Mouse (Mus musculus): ENCODE results near the gene Vipas39. TPM values are rescaled to one million over a fixed set of nuclear protein-coding genes. Genes with fewer than 3 reads are reported as not detected.
"Not testable (repeated sequence)": the region's sequence is repeated elsewhere in the genome, so short reads cannot be mapped to it uniquely, and the experiment has no call there.

The Vipas39 gene
- polyA plus RNA-seq, 1 experiment from 2014 or later = 57.8 TPM

DNA sequence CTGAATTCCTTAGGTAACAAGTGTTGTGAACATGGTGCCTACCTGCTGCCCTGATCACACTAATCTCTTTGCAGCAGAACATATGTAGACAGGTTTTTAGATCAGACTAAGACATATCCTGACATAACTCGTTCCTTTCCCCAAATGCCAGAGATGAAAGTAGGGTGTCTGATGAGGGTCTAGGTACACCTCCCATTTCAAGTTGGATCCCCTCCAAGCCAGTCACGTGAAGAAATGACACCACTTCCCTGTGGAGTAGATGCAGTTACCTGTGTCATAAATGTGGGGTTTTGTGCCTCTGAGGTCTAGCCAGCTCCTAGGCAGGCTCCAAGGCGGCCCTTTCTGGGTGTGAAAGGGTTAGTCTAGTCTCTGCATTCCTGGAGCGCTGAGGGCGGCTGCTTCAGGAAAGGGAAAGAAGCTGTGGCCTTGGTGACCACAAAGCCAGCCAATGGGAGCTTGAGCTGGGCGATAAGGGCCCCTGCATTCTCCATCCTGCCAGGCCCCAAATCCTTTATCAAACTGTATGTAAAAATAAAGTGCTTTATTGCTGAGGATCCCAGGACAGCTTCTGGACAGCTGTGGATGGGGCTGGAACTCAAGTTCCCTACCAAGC is 12.2 kb upstream of the Vipas39 start:
- Histone ChIP-seq H3K4me1 (ENCODE audit: control insufficient read depth, insufficient read depth, low read length) (no peaks in the 10 kb centered on the region), H3K4me3 (ENCODE audit: low read depth, low read length) (no peak overlapping the region), H3K27me3 (ENCODE audit: control insufficient read depth, insufficient read depth, low read length) (no peaks in the 10 kb centered on the region), H3K4me2 (ENCODE audit: low read depth, severe bottlenecking) (no peak overlapping the region), H3K27ac (replicated peaks; ENCODE audit: low read depth, low read length) (no peak overlapping the region), H3K36me3 (ENCODE audit: control insufficient read depth, insufficient read depth, low read length) (peaks cover 13% of the 10 kb centered on the region), H3K9ac (ENCODE audit: low read length) (no peak overlapping the region), H3K9me3 (ENCODE audit: control insufficient read depth, low read length) (no peaks in the 10 kb centered on the region)
- DNase-seq (ENCODE audit: low spot score) = no peak
- WGBS = 23% methylated on average over 6 of the region's 6 CpGs
- no peak for ATAC-seq (ENCODE audit: insufficient number of reproducible peaks, low FRiP score, low TSS enrichment, low read depth)

DNA sequence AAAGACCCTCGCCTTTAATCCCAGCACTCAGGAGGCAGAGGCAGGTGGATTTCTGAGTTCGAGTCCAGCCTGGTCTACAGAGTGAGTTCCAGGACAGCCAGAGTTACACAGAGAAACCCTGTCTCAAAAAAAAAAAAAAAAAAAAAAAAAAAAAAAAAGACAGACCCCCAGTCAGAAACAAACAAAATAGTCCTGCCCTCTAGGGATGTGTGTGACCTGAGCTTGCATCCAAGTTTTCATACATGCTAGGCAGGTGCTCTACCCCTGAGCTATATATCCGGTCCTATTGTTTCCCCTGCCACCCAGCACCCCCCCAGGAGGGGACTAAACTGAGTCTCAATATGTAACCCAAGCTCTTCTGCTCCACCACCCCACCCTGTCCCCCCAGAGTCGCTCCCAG is 11.2 kb upstream of the Vipas39 start:
- H3K27me3 ChIP-seq (ENCODE audit: control insufficient read depth, insufficient read depth, low read length); H3K4me3 ChIP-seq (ENCODE audit: low read depth, low read length); H3K4me1 ChIP-seq (ENCODE audit: control insufficient read depth, insufficient read depth, low read length); DNase-seq (ENCODE audit: low spot score); H3K27ac ChIP-seq (replicated peaks; ENCODE audit: low read depth, low read length); ATAC-seq (ENCODE audit: insufficient number of reproducible peaks, low FRiP score, low TSS enrichment, low read depth); H3K9ac ChIP-seq (ENCODE audit: low read length); H3K9me3 ChIP-seq (ENCODE audit: control insufficient read depth, low read length); H3K4me2 ChIP-seq (ENCODE audit: low read depth, severe bottlenecking): not testable (repeated sequence)
- 85% methylated on average over 4 of the region's 4 CpGs for WGBS
- H3K36me3 ChIP-seq (ENCODE audit: control insufficient read depth, insufficient read depth, low read length) = peaks cover 17% of the 10 kb centered on the region

DNA sequence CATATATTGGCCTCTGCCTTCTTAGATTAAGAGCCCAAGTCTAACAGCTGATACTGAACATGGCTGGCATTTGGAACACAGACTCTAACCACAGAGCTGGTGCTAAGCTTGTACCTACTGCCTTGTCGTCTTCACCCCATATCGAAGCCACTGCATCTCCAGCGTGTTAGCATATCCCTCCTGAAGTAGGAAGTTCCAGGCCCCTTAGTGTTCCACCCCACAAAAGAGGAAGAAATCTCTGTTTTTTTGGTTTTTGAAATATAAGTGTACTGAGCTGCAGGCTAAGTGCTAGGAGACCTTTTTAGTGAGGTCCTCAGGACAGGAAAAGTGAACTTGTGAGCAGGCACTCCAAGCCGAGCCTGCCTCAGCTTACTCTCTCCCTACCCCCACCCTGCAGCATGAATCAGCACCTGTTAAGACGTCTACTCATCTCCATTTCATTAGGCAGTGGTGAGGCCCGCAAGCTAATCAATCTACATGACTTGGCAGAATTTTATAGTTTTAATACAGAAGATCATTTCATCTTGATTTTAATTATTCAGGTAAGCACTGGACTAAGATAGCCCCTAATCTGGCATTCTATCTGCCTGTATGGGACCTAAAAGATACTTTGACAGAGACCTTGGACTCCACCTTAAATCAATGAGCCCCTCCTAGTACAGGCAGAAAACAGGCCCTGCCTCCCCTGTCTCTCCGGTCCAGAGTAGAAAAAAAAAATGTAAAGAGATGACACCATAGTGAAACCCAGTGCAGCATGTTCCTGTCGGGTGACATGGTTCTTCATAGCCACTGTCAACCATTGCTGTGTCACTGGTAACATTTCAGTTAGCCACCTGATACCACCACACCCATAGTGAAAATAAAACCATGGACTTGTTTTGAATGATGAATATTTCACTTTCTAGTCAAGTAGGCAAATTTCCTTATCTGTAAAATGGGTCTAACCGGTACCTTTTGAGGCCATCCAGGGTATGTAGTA is 9.1 kb upstream of the Vipas39 start:
- H3K4me2 ChIP-seq (ENCODE audit: low read depth, severe bottlenecking) = no peak overlapping the region
- H3K9me3 ChIP-seq (ENCODE audit: control insufficient read depth, low read length) = no peaks in the 10 kb centered on the region
- ATAC-seq (ENCODE audit: insufficient number of reproducible peaks, low FRiP score, low TSS enrichment, low read depth) = no peak
- H3K27ac ChIP-seq (replicated peaks; ENCODE audit: low read depth, low read length) = no peak overlapping the region
- H3K4me3 ChIP-seq (ENCODE audit: low read depth, low read length) = no peak overlapping the region
- no peak for DNase-seq (ENCODE audit: low spot score)
- 87% methylated on average over 9 of the region's 9 CpGs for WGBS
- no peaks in the 10 kb centered on the region for H3K4me1 ChIP-seq (ENCODE audit: control insufficient read depth, insufficient read depth, low read length)
- H3K27me3 ChIP-seq (ENCODE audit: control insufficient read depth, insufficient read depth, low read length) = no peaks in the 10 kb centered on the region
- no peak overlapping the region for H3K9ac ChIP-seq (ENCODE audit: low read length)
- H3K36me3 ChIP-seq (ENCODE audit: control insufficient read depth, insufficient read depth, low read length) = peaks cover 21% of the 10 kb centered on the region

DNA sequence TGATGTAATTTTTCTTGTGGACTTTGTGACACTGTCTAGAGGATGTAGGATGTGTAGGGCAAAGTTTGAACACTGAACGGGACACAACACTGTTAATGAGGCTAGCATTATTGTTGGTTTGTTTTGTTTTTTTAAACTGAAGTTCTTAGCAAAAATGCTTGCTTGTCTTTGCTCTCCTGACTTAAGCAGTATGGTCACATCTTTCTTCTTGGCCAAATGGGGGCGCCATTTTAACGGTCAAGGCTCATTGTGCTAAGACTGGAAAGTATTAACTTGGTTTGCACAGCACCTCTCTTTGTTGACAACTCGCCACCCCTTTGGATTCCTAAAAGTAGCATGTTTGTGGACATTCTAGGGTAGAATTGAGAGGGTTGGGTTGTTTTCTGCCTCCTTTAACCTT is 1.6 kb upstream of the Vipas39 start:
- Histone ChIP-seq H3K4me3 (ENCODE audit: low read depth, low read length) (peak overlapping the region; percentile 63), H3K9ac (ENCODE audit: low read length) (peak overlapping the region; percentile 82), H3K36me3 (ENCODE audit: control insufficient read depth, insufficient read depth, low read length) (peaks cover 15% of the 10 kb centered on the region), H3K9me3 (ENCODE audit: control insufficient read depth, low read length) (no peaks in the 10 kb centered on the region), H3K27ac (replicated peaks; ENCODE audit: low read depth, low read length) (no peak overlapping the region), H3K4me2 (ENCODE audit: low read depth, severe bottlenecking) (peak overlapping the region; percentile 53), H3K27me3 (ENCODE audit: control insufficient read depth, insufficient read depth, low read length) (no peaks in the 10 kb centered on the region), H3K4me1 (ENCODE audit: control insufficient read depth, insufficient read depth, low read length) (peaks cover 6% of the 10 kb centered on the region)
- 34% methylated on average over 4 of the region's 4 CpGs for WGBS
- peak; percentile 43 for DNase-seq (ENCODE audit: low spot score)
- ATAC-seq (ENCODE audit: insufficient number of reproducible peaks, low FRiP score, low TSS enrichment, low read depth) = no peak

DNA sequence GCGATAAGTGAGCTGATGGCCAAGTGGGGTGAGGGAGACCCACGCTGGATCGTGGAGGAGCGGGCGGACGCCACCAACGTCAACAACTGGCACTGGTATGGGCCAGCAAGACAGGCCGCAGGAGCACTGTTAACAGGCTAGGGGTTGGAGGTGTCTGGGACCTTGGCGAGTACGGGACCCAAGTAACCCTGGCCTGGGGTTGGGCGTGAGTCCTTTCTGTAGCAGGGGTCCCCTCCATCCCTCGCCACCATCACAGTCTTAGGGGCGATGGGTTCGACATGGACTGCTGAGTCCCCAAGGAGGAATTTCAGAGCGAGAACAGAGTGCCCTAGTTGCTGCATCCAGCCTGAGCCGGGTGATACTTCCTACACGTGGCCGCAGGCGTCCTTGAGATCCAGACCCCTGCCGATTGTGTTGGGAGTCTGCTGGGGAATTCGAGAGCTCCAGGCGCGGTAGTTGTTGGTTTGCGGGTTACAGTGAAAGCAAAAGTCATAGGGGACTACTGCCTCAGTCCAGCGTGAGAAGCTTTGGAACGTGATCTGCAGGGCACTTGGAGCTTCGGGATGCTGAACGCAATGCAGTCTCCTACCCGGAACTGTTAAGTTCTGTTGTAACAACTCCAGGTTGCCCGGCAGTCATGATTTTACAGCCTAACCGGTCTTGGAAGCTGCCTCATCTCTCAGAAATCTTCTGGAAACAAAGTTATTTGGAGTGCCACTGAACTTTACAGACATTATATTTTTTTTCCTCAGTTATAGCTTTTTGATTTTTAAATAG is 959 bp upstream of the Vipas39 start:
- H3K27ac ChIP-seq (replicated peaks; ENCODE audit: low read depth, low read length) = peak overlapping the region; percentile 60
- H3K4me1 ChIP-seq (ENCODE audit: control insufficient read depth, insufficient read depth, low read length) = peaks cover 6% of the 10 kb centered on the region
- peak overlapping the region; percentile 82 for H3K9ac ChIP-seq (ENCODE audit: low read length)
- H3K4me2 ChIP-seq (ENCODE audit: low read depth, severe bottlenecking) = peak overlapping the region; percentile 53
- H3K27me3 ChIP-seq (ENCODE audit: control insufficient read depth, insufficient read depth, low read length) = no peaks in the 10 kb centered on the region
- ATAC-seq (ENCODE audit: insufficient number of reproducible peaks, low FRiP score, low TSS enrichment, low read depth) = peak; percentile 71
- H3K9me3 ChIP-seq (ENCODE audit: control insufficient read depth, low read length) = no peaks in the 10 kb centered on the region
- WGBS = under 1% methylated on average over 31 of the region's 31 CpGs
- peaks cover 19% of the 10 kb centered on the region for H3K36me3 ChIP-seq (ENCODE audit: control insufficient read depth, insufficient read depth, low read length)
- DNase-seq (ENCODE audit: low spot score) = peak; percentile 61
- H3K4me3 ChIP-seq (ENCODE audit: low read depth, low read length) = peak overlapping the region; percentile 63

DNA sequence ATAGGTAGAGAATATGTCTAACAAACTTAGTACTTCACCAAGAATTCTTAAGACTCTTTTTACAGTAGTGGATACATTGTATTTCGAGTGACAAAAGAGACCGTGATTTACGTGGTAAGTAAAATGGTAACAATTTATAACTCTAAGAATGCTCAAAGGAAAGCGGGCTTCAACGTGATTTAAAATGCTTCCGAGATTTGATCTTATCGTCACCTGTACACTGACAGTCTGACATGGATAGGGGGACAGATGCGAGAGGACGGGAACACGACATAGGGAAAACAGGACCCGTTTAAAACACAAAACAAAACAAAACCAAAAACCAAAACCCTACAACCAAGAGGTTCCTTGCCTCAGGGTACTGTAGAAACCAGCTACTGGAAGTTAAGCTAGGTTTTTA is 612 bp downstream of the Vipas39 start:
- no peak for DNase-seq (ENCODE audit: low spot score)
- no peak for ATAC-seq (ENCODE audit: insufficient number of reproducible peaks, low FRiP score, low TSS enrichment, low read depth)
- peak overlapping the region; percentile 63 for H3K4me3 ChIP-seq (ENCODE audit: low read depth, low read length)
- H3K4me2 ChIP-seq (ENCODE audit: low read depth, severe bottlenecking) = peak overlapping the region; percentile 76
- H3K36me3 ChIP-seq (ENCODE audit: control insufficient read depth, insufficient read depth, low read length) = peaks cover 22% of the 10 kb centered on the region
- 27% methylated on average over 11 of the region's 11 CpGs for WGBS
- no peaks in the 10 kb centered on the region for H3K27me3 ChIP-seq (ENCODE audit: control insufficient read depth, insufficient read depth, low read length)
- no peaks in the 10 kb centered on the region for H3K9me3 ChIP-seq (ENCODE audit: control insufficient read depth, low read length)
- H3K27ac ChIP-seq (replicated peaks; ENCODE audit: low read depth, low read length) = no peak overlapping the region
- H3K4me1 ChIP-seq (ENCODE audit: control insufficient read depth, insufficient read depth, low read length) = peaks cover 6% of the 10 kb centered on the region
- H3K9ac ChIP-seq (ENCODE audit: low read length) = peak overlapping the region; percentile 79

DNA sequence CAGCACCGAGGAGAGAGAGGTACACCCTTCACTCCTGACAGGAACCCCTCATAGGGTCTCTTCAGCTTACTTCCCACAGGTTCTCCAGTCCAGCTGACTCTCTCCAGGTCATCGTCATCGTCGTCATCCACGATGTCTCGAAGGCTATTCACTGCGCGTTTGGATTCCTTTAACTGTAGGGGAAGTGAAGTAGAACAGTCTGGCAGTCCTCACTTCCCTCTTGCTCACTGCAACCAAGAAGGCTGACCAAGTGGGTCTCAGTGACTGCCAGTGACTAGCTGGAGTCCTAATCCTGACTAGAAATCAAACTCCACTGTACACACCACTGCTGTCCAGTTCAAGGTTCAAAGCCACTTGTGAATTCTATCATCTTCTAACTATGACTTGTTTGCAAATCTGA is 5.5 kb downstream of the Vipas39 start:
- no peaks in the 10 kb centered on the region for H3K27me3 ChIP-seq (ENCODE audit: control insufficient read depth, insufficient read depth, low read length)
- H3K9me3 ChIP-seq (ENCODE audit: control insufficient read depth, low read length) = no peaks in the 10 kb centered on the region
- peaks cover 22% of the 10 kb centered on the region for H3K36me3 ChIP-seq (ENCODE audit: control insufficient read depth, insufficient read depth, low read length)
- no peak overlapping the region for H3K4me2 ChIP-seq (ENCODE audit: low read depth, severe bottlenecking)
- H3K27ac ChIP-seq (replicated peaks; ENCODE audit: low read depth, low read length) = no peak overlapping the region
- H3K4me1 ChIP-seq (ENCODE audit: control insufficient read depth, insufficient read depth, low read length) = no peaks in the 10 kb centered on the region
- no peak for ATAC-seq (ENCODE audit: insufficient number of reproducible peaks, low FRiP score, low TSS enrichment, low read depth)
- no peak overlapping the region for H3K4me3 ChIP-seq (ENCODE audit: low read depth, low read length)
- no peak for DNase-seq (ENCODE audit: low spot score)
- 96% methylated on average over 8 of the region's 8 CpGs for WGBS
- no peak overlapping the region for H3K9ac ChIP-seq (ENCODE audit: low read length)

DNA sequence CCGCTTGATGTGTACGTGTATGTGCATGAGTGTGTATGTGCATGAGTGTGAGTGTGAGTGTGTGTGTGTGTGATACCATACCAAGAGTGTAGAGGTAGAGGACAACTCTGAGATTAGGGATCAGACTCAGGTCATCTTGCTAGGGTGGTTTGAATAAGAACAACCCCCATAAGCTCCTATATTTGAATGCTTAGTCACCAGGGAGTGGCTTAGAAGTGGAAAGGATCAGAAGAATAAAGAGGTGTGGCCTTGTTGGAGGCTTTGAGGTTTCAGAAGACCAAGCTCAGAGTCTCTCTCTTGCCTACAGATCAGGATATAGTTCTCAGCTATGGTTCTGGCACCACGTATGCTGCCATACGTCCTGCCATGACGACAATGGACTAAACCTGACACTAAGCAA is 9.4 kb downstream of the Vipas39 start:
- no peaks in the 10 kb centered on the region for H3K4me1 ChIP-seq (ENCODE audit: control insufficient read depth, insufficient read depth, low read length)
- 95% methylated on average over 5 of the region's 5 CpGs for WGBS
- H3K4me3 ChIP-seq (ENCODE audit: low read depth, low read length) = no peak overlapping the region
- H3K27ac ChIP-seq (replicated peaks; ENCODE audit: low read depth, low read length) = no peak overlapping the region
- no peaks in the 10 kb centered on the region for H3K27me3 ChIP-seq (ENCODE audit: control insufficient read depth, insufficient read depth, low read length)
- no peak overlapping the region for H3K9ac ChIP-seq (ENCODE audit: low read length)
- H3K36me3 ChIP-seq (ENCODE audit: control insufficient read depth, insufficient read depth, low read length) = peaks cover 20% of the 10 kb centered on the region
- ATAC-seq (ENCODE audit: insufficient number of reproducible peaks, low FRiP score, low TSS enrichment, low read depth) (no peak), DNase-seq (ENCODE audit: low spot score) (no peak)
- no peaks in the 10 kb centered on the region for H3K9me3 ChIP-seq (ENCODE audit: control insufficient read depth, low read length)
- H3K4me2 ChIP-seq (ENCODE audit: low read depth, severe bottlenecking) = no peak overlapping the region
